Mouse (Mus musculus) embryonic facial prominence, embryonic 14.5 days (tissue): Measurements from ENCODE around the gene Myo3b. TPM values are rescaled to one million over a fixed set of nuclear protein-coding genes. Genes with fewer than 3 reads are reported as not detected.

Source experiments
- ATAC-seq: fragments of 200-750 bp; cut with Nextera tagmentation; 2 replicates; pipeline ENCODE4 v1.8.0; 2017; ENCODE audit warnings: low read depth, moderate number of reproducible peaks, moderate TSS enrichment
- DNase-seq: peaks from one replicate; pipeline ENCODE4 v3.0.0-alpha.2; 2015; ENCODE audit warnings: low spot score
- H3K27ac ChIP-seq: fragments of 300-500 bp; sonication (generic); replicated peaks from 2 replicates; pipeline ENCODE4 v1.5.1; 2014; ENCODE audit warnings: low read depth, mild to moderate bottlenecking, low read length, moderate library complexity
- H3K27me3 ChIP-seq: fragments of 300-500 bp; sonication (generic); replicated peaks from 2 replicates; pipeline ENCODE4 v1.6.1; 2014; ENCODE audit warnings: low read length; ENCODE audit not compliant: control insufficient read depth, insufficient read depth
- H3K36me3 ChIP-seq: fragments of 300-500 bp; sonication (generic); 2 replicates; pipeline ENCODE4 v1.6.1; 2014; ENCODE audit warnings: low read length, mixed read lengths; ENCODE audit not compliant: control insufficient read depth, insufficient read depth
- H3K4me1 ChIP-seq: fragments of 300-500 bp; sonication (generic); 2 replicates; pipeline ENCODE4 v1.6.1; 2014; ENCODE audit warnings: antibody characterized with exemption, low read length; ENCODE audit not compliant: control insufficient read depth, insufficient read depth
- H3K4me2 ChIP-seq: fragments of 300-500 bp; sonication (generic); 2 replicates; pipeline ENCODE4 v1.6.1; 2014; ENCODE audit warnings: low read depth, mild to moderate bottlenecking, low read length, moderate library complexity, mixed read lengths
- H3K4me3 ChIP-seq: fragments of 300-500 bp; sonication (generic); 2 replicates; pipeline ENCODE4 v1.5.1; 2014; ENCODE audit warnings: low read depth, mild to moderate bottlenecking, low read length
- H3K9ac ChIP-seq: fragments of 300-500 bp; sonication (generic); 2 replicates; pipeline ENCODE4 v1.6.1; 2014; ENCODE audit warnings: low read depth, mild to moderate bottlenecking, low read length, moderate library complexity, mixed read lengths
- H3K9me3 ChIP-seq: fragments of 300-500 bp; sonication (generic); 2 replicates; pipeline ENCODE4 v1.6.1; 2016; ENCODE audit warnings: low read length; ENCODE audit not compliant: control insufficient read depth
- WGBS: fragments of 180-500 bp; shearing (Covaris S2); extraction: QIAGEN DNeasy Blood & Tissue Kit; methylation state at CpG from one replicate; pipeline ENCODE4 v1.1.7; 2014; 5-methylcytosine and 5-hydroxymethylcytosine counted together
- polyA plus RNA-seq: library from polyadenylated mRNA; unstranded; fragments of >200 nt; fragmentation: Nextera tagmentation; extraction: Ambion mirVana; gene quantifications from 2 replicates; pipeline ENCODE4 v1.2.1, GENCODE M21; 2014

Myo3b gene
- polyA plus RNA-seq, 1 experiment from 2014 or later: not detected

- Histone ChIP-seq H3K27ac (no peak overlapping the region), H3K4me1 (no peaks in the 10 kb centered on the region), H3K9me3 (no peaks in the 10 kb centered on the region), H3K4me2 (no peak overlapping the region), H3K9ac (no peak overlapping the region), H3K27me3 (no peaks in the 10 kb centered on the region), H3K4me3 (no peak overlapping the region), H3K36me3 (peaks cover 71% of the 10 kb centered on the region)
- WGBS: 66% methylated on average over 6 of the region's 6 CpGs
- DNase-seq (peak; percentile 68), ATAC-seq (no peak)
These were observed 20.7 kb upstream of the Myo3b start for GRCm38 (mm10) chr2:70018236-70018635.

- DNase-seq: no peak
- Histone ChIP-seq H3K36me3 (peaks cover 41% of the 10 kb centered on the region), H3K27ac (no peak overlapping the region), H3K4me2 (no peak overlapping the region), H3K9ac (no peak overlapping the region), H3K27me3 (no peaks in the 10 kb centered on the region), H3K9me3 (peaks cover 13% of the 10 kb centered on the region), H3K4me1 (no peaks in the 10 kb centered on the region), H3K4me3 (no peak overlapping the region)
- ATAC-seq: no peak
- 87% methylated on average over 2 of the region's 2 CpGs for WGBS
These were observed 14.5 kb upstream of the Myo3b start for GRCm38 (mm10) chr2:70024454-70024853.

- WGBS: 90% methylated on average over 5 of the region's 5 CpGs
These were observed 13.2 kb upstream of the Myo3b start for GRCm38 (mm10) chr2:70025711-70026110.

GRCm38 (mm10) chr2:70031472-70031871 lies 7.5 kb upstream of the Myo3b start:
- WGBS: 76% methylated on average over 2 of the region's 2 CpGs
- H3K9me3 ChIP-seq: peaks cover 18% of the 10 kb centered on the region
- H3K36me3 ChIP-seq: no peaks in the 10 kb centered on the region; the same call in 1 of the 2 replicates
- DNase-seq: no peak
- H3K4me1 ChIP-seq: no peaks in the 10 kb centered on the region
- H3K4me3 ChIP-seq: no peak overlapping the region
- no peak overlapping the region for H3K4me2 ChIP-seq
- H3K27ac ChIP-seq: no peak overlapping the region
- no peak overlapping the region for H3K9ac ChIP-seq
- no peak for ATAC-seq
- no peaks in the 10 kb centered on the region for H3K27me3 ChIP-seq

More at GRCm38 (mm10) chr2:70025711-70026110, 13.2 kb upstream of the Myo3b start:
- Histone ChIP-seq H3K9ac (no peak overlapping the region), H3K9me3 (peaks cover 18% of the 10 kb centered on the region), H3K36me3 (peaks cover 35% of the 10 kb centered on the region), H3K4me2 (no peak overlapping the region), H3K27me3 (no peaks in the 10 kb centered on the region), H3K27ac (no peak overlapping the region), H3K4me1 (no peaks in the 10 kb centered on the region), H3K4me3 (no peak overlapping the region)
- DNase-seq (no peak), ATAC-seq (no peak)

- no peaks in the 10 kb centered on the region for H3K36me3 ChIP-seq
- peaks cover 1% of the 10 kb centered on the region; the same call in 1 of the 2 replicates for H3K9me3 ChIP-seq
- WGBS: 86% methylated on average over 5 of the region's 5 CpGs
- no peak overlapping the region for H3K9ac ChIP-seq
- DNase-seq (no peak), ATAC-seq (no peak)
- H3K27ac ChIP-seq: no peak overlapping the region
- 0 out of 2 replicates have a peak, but pooled peaks cover 3% of the 10 kb centered on the region for H3K4me1 ChIP-seq
- H3K4me3 ChIP-seq: no peak overlapping the region
- H3K27me3 ChIP-seq: no peaks in the 10 kb centered on the region
- H3K4me2 ChIP-seq: no peak overlapping the region
These were observed 4.0 kb upstream of the Myo3b start for GRCm38 (mm10) chr2:70034895-70035294.

GRCm38 (mm10) chr2:70035358-70035757 lies 3.6 kb upstream of the Myo3b start:
- no peak overlapping the region for H3K4me2 ChIP-seq
- H3K4me1 ChIP-seq: 0 out of 2 replicates have a peak, but pooled peaks cover 3% of the 10 kb centered on the region

GRCm38 (mm10) chr2:70037221-70037620 lies 1.7 kb upstream of the Myo3b start:
- Histone ChIP-seq H3K9ac (no peak overlapping the region), H3K4me2 (no peak overlapping the region), H3K27ac (no peak overlapping the region), H3K4me1 (0 out of 2 replicates have a peak, but pooled peaks cover 3% of the 10 kb centered on the region), H3K36me3 (no peaks in the 10 kb centered on the region), H3K27me3 (no peaks in the 10 kb centered on the region), H3K4me3 (no peak overlapping the region), H3K9me3 (no peaks in the 10 kb centered on the region)
- DNase-seq (no peak), ATAC-seq (no peak)
- 71% methylated on average over 8 of the region's 8 CpGs for WGBS

More at GRCm38 (mm10) chr2:70035358-70035757, 3.6 kb upstream of the Myo3b start:
- no peak overlapping the region for H3K9ac ChIP-seq
- ATAC-seq (no peak), DNase-seq (no peak)
- no peak overlapping the region for H3K27ac ChIP-seq
- H3K36me3 ChIP-seq: no peaks in the 10 kb centered on the region
- WGBS: 68% methylated on average over 1 of the region's 1 CpGs
- H3K9me3 ChIP-seq: no peaks in the 10 kb centered on the region
- H3K27me3 ChIP-seq: no peaks in the 10 kb centered on the region
- H3K4me3 ChIP-seq: no peak overlapping the region

- no peaks in the 10 kb centered on the region for H3K27me3 ChIP-seq
- no peaks in the 10 kb centered on the region for H3K4me1 ChIP-seq
- no peaks in the 10 kb centered on the region for H3K36me3 ChIP-seq
- no peak overlapping the region for H3K9ac ChIP-seq
- DNase-seq (no peak), ATAC-seq (no peak)
- WGBS: 55% methylated on average over 6 of the region's 6 CpGs
- no peak overlapping the region for H3K4me3 ChIP-seq
- no peak overlapping the region for H3K4me2 ChIP-seq
- no peak overlapping the region for H3K27ac ChIP-seq
- no peaks in the 10 kb centered on the region for H3K9me3 ChIP-seq
These were observed 5.5 kb downstream of the Myo3b start for GRCm38 (mm10) chr2:70044466-70044865.

- Histone ChIP-seq H3K4me2 (no peak overlapping the region), H3K36me3 (no peaks in the 10 kb centered on the region), H3K4me3 (no peak overlapping the region), H3K9me3 (no peaks in the 10 kb centered on the region), H3K9ac (no peak overlapping the region), H3K4me1 (no peaks in the 10 kb centered on the region), H3K27me3 (no peaks in the 10 kb centered on the region), H3K27ac (no peak overlapping the region)
- DNase-seq (no peak), ATAC-seq (no peak)
- 79% methylated on average over 11 of the region's 11 CpGs for WGBS
These were observed 8.9 kb downstream of the Myo3b start for GRCm38 (mm10) chr2:70047868-70048267.
